Mouse (Mus musculus) CH12.LX (cell line): ENCODE data around the gene Trpc2. TPM values are rescaled to one million over a fixed set of nuclear protein-coding genes. Genes with fewer than 3 reads are reported as not detected.

Source experiments
- DNase-seq: peaks from one replicate; pipeline ENCODE4 v3.0.0-alpha.2; 2013; ENCODE audit errors: extremely low read depth
- H3K27ac ChIP-seq: 2 replicates; pipeline ENCODE4 v1.5.1; 2012; ENCODE audit warnings: low read depth, mild to moderate bottlenecking, control low read depth, moderate library complexity; ENCODE audit not compliant: insufficient read depth
- H3K27me3 ChIP-seq: replicated peaks from 2 replicates; pipeline ENCODE3; 2012; ENCODE audit warnings: inconsistent platforms
- H3K36me3 ChIP-seq, 2 experiments: replicated peaks in 1 of 2; 2 replicates each; pipeline versions ENCODE3 to v1.6.1; 2012; ENCODE audit warnings: inconsistent platforms in 1 of 2, low read length in 1 of 2, mild to moderate bottlenecking in 1 of 2, mixed read lengths in 1 of 2, moderate library complexity in 1 of 2; ENCODE audit not compliant: control insufficient read depth in 1 of 2, insufficient read depth in 1 of 2
- H3K4me1 ChIP-seq, 2 experiments: 2 replicates each; pipeline ENCODE4 v1.6.1; 2012; ENCODE audit warnings: inconsistent platforms in 1 of 2, moderate library complexity in 1 of 2; ENCODE audit not compliant: insufficient read depth in 2 of 2, control insufficient read depth in 1 of 2
- H3K4me2 ChIP-seq: 2 replicates; pipeline ENCODE4 v1.6.1; 2012; ENCODE audit warnings: low read depth, mild to moderate bottlenecking, control low read depth; ENCODE audit not compliant: poor library complexity, insufficient read depth, severe bottlenecking
- H3K4me3 ChIP-seq, 3 experiments: fragments of 150-350 bp in 1 of 3; sonication (generic) in 1 of 3; replicated peaks in 1 of 3; 2 replicates each; pipeline versions ENCODE3 to v1.5.1; 2011 to 2012; ENCODE audit warnings: low read depth in 2 of 3, low read length in 2 of 3, mild to moderate bottlenecking in 2 of 3, moderate library complexity in 2 of 3, control low read depth in 1 of 3, improper control_type of control experiment in 1 of 3, inconsistent platforms in 1 of 3, mixed read lengths in 1 of 3; ENCODE audit not compliant: poor library complexity in 1 of 3
- H3K79me2 ChIP-seq: replicated peaks from 2 replicates; pipeline ENCODE4 v1.6.1; 2012; ENCODE audit warnings: mild to moderate bottlenecking, moderate library complexity; ENCODE audit not compliant: control insufficient read depth, poor library complexity, insufficient read depth, severe bottlenecking; ENCODE audit errors: extremely low read depth
- H3K9ac ChIP-seq: 2 replicates; pipeline ENCODE4 v1.6.1; 2012; ENCODE audit warnings: low read depth, mild to moderate bottlenecking, control low read depth, moderate library complexity; ENCODE audit not compliant: insufficient read depth
- H3K9me3 ChIP-seq: replicated peaks from 2 replicates; pipeline ENCODE3; 2012; ENCODE audit warnings: low read length, inconsistent platforms, mixed read lengths
- CHD1 ChIP-seq: IDR thresholded peaks from 2 replicates; pipeline ENCODE4 v1.6.1; 2012; ENCODE audit warnings: low read depth, low read length, improper control_type of control experiment, inconsistent platforms
- ELF1 ChIP-seq: IDR thresholded peaks from 2 replicates; pipeline ENCODE4 v1.6.1; 2014; ENCODE audit warnings: low read depth, mild to moderate bottlenecking, inconsistent platforms, low read length, improper control_type of control experiment
- EP300 ChIP-seq: IDR thresholded peaks from 2 replicates; pipeline ENCODE4 v1.6.1; 2011; ENCODE audit warnings: low read length, improper control_type of control experiment
- GABPA ChIP-seq: IDR thresholded peaks from 2 replicates; pipeline ENCODE4 v1.6.1; 2012; ENCODE audit warnings: low read depth, low read length, improper control_type of control experiment, inconsistent platforms; ENCODE audit not compliant: insufficient replicate concordance
- IRF4 ChIP-seq: IDR thresholded peaks from 2 replicates; pipeline ENCODE4 v1.6.1; 2014; ENCODE audit warnings: low read depth, mild to moderate bottlenecking, inconsistent platforms, low read length, improper control_type of control experiment
- JUN ChIP-seq: IDR thresholded peaks from 2 replicates; pipeline ENCODE4 v1.6.1; 2011; ENCODE audit warnings: low read depth, mild to moderate bottlenecking, low read length, improper control_type of control experiment, moderate library complexity; ENCODE audit not compliant: insufficient read depth
- MAX ChIP-seq: IDR thresholded peaks from 2 replicates; pipeline ENCODE4 v1.6.1; 2011; ENCODE audit warnings: low read length, improper control_type of control experiment
- MAZ ChIP-seq: IDR thresholded peaks from 2 replicates; pipeline ENCODE4 v1.6.1; 2012; ENCODE audit warnings: low read depth, mild to moderate bottlenecking, inconsistent platforms, low read length, improper control_type of control experiment, moderate library complexity
- MEF2A ChIP-seq: IDR thresholded peaks from 2 replicates; pipeline ENCODE4 v1.6.1; 2014; ENCODE audit warnings: low read depth, mild to moderate bottlenecking, inconsistent platforms, low read length, improper control_type of control experiment, borderline replicate concordance
- MXI1 ChIP-seq: IDR thresholded peaks from 2 replicates; pipeline ENCODE4 v1.6.1; 2011; ENCODE audit warnings: mild to moderate bottlenecking, low read depth, low read length, improper control_type of control experiment
- MYC ChIP-seq: IDR thresholded peaks from 2 replicates; pipeline ENCODE4 v1.6.1; 2011; ENCODE audit warnings: low read depth, mild to moderate bottlenecking, improper control_type of control experiment, low read length
- NELFE ChIP-seq: IDR thresholded peaks from 2 replicates; pipeline ENCODE4 v1.6.1; 2011; ENCODE audit warnings: low read depth, low read length, improper control_type of control experiment
- NRF1 ChIP-seq: IDR thresholded peaks from 2 replicates; pipeline ENCODE4 v1.6.1; 2014; ENCODE audit warnings: low read depth, mild to moderate bottlenecking, inconsistent platforms, low read length, improper control_type of control experiment, moderate library complexity
- POLR2AphosphoS2 ChIP-seq: IDR thresholded peaks from 2 replicates; pipeline ENCODE4 v1.6.1; 2011; ENCODE audit warnings: low read depth, low read length, improper control_type of control experiment
- RCOR1 ChIP-seq: conservative IDR thresholded peaks from 2 replicates; pipeline ENCODE4 v1.6.1; 2012; ENCODE audit warnings: low read depth, mild to moderate bottlenecking, inconsistent platforms, low read length, improper control_type of control experiment
- TBP ChIP-seq: conservative IDR thresholded peaks from 2 replicates; pipeline ENCODE4 v1.6.1; 2011; ENCODE audit warnings: low read depth, low read length, improper control_type of control experiment
- TCF12 ChIP-seq: IDR thresholded peaks from 2 replicates; pipeline ENCODE4 v1.6.1; 2014; ENCODE audit warnings: low read depth, mild to moderate bottlenecking, inconsistent platforms, low read length, improper control_type of control experiment
- UBTF ChIP-seq: IDR thresholded peaks from 2 replicates; pipeline ENCODE4 v1.6.1; 2012; ENCODE audit warnings: low read depth, mild to moderate bottlenecking, inconsistent platforms, low read length, improper control_type of control experiment, moderate library complexity
- ZC3H11A ChIP-seq: IDR thresholded peaks from 2 replicates; pipeline ENCODE4 v1.6.1; 2012; ENCODE audit warnings: low read depth, mild to moderate bottlenecking, inconsistent platforms, low read length, improper control_type of control experiment
- ZKSCAN1 ChIP-seq: IDR thresholded peaks from 2 replicates; pipeline ENCODE4 v1.6.1; 2012; ENCODE audit warnings: low read depth, inconsistent platforms, low read length, improper control_type of control experiment, borderline replicate concordance
- ZMIZ1 ChIP-seq: IDR thresholded peaks from 2 replicates; pipeline ENCODE4 v1.6.1; 2012; ENCODE audit warnings: low read depth, mild to moderate bottlenecking, inconsistent platforms, low read length, improper control_type of control experiment
- ZNF384 ChIP-seq: IDR thresholded peaks from 2 replicates; pipeline ENCODE4 v1.6.1; 2012; ENCODE audit warnings: low read depth, low read length, improper control_type of control experiment, inconsistent platforms
- dilution Hi-C: fragments of 300-500 bp; cut with MboI; formaldehyde crosslinking; loops from 2 replicates; pipeline ENCODE4 v1.14.3; 2020; ENCODE audit warnings: low sequenced_read_pairs; ENCODE audit not compliant: extremely low pct_unique_long_range_greater_than_20kb, extremely low pct_ligation_motif_present
- in situ Hi-C: fragments of 300-500 bp; cut with MboI; formaldehyde crosslinking; loops from 3 replicates; pipeline ENCODE4 v1.14.3; 2019; ENCODE audit warnings: low sequenced_read_pairs, low pct_ligation_motif_present, low pct_unique_long_range_greater_than_20kb, mixed read lengths
- polyA plus RNA-seq: library from polyadenylated mRNA; unstranded; fragments of >175 nt; gene quantifications from 2 replicates; pipeline ENCODE4 v1.2.1, GENCODE M21; 2012; ENCODE audit warnings: low read depth; ENCODE audit not compliant: insufficient read length
- total RNA-seq, 2 experiments: library from RNA; depleted of rRNA; stranded (reverse); fragments of 300-350 nt in 1 of 2; fragments of >200 nt in 1 of 2; gene quantifications; 2 replicates each; pipeline ENCODE4 v1.2.3; 2012 to 2014

Trpc2 gene
- total and polyA plus RNA-seq, 3 experiments = 0.17 to 0.24 TPM; not detected in 1

- no peaks in the 10 kb centered on the region for H3K27me3 ChIP-seq
- no peak overlapping the region for H3K27ac ChIP-seq
- H3K9me3 ChIP-seq = no peaks in the 10 kb centered on the region
- TF ChIP-seq JUN = no peak
- no peak for TF ChIP-seq UBTF
- TF ChIP-seq MEF2A = no peak
- no peak for TF ChIP-seq ZC3H11A
- TF ChIP-seq MAZ = no peak
- TF ChIP-seq ZKSCAN1 = no peak
- no peak for TF ChIP-seq EP300
- no peak for TF ChIP-seq NELFE
- peaks cover 0 to 3% of the 10 kb centered on the region in 2 experiments for H3K36me3 ChIP-seq
- no peak overlapping the region for H3K9ac ChIP-seq
- DNase-seq = no peak
- in situ Hi-C loops (no loop called here), dilution Hi-C loops (no loop called here)
- peaks cover 2 to 21% of the 10 kb centered on the region in 2 experiments; a peak in 3 of 4 replicates for H3K4me1 ChIP-seq
- H3K4me2 ChIP-seq = no peak overlapping the region
- no peaks in the 10 kb centered on the region for H3K79me2 ChIP-seq
- no peak overlapping the region for H3K4me3 ChIP-seq
Observed at GRCm38 (mm10) chr7:102113151-102113729, 30.3 kb downstream of the Trpc2 start.

GRCm38 (mm10) chr7:102116579-102117331 lies 33.8 kb downstream of the Trpc2 start, which contains the start of gene Chrna10:
Gene Chrna10, minus strand, starts transcription at chr7:102116828.
- no peaks in the 10 kb centered on the region for H3K9me3 ChIP-seq
- H3K4me2 ChIP-seq = no peak within 1 kb of the TSS
- peaks cover 2 to 21% of the 10 kb centered on the region in 2 experiments; a peak in 3 of 4 replicates for H3K4me1 ChIP-seq
- no peak within 1 kb of the TSS for H3K9ac ChIP-seq
- DNase-seq = peak; percentile 9
- H3K4me3 ChIP-seq = no peak within 1 kb of the TSS
- H3K27me3 ChIP-seq = no peaks in the 10 kb centered on the region
- in situ Hi-C loops (no loop called here), dilution Hi-C loops (no loop called here)
- no peak within 1 kb of the TSS for H3K27ac ChIP-seq
- H3K79me2 ChIP-seq = no peaks in the 10 kb centered on the region
- H3K36me3 ChIP-seq = peaks cover 25 to 36% of the 10 kb centered on the region in 2 experiments
- no peak for TF ChIP-seq POLR2AphosphoS2
- no peak for TF ChIP-seq ZC3H11A
- no peak for TF ChIP-seq ZNF384
- no peak for TF ChIP-seq MAX
- TF ChIP-seq IRF4 = no peak
- no peak for TF ChIP-seq ZMIZ1
- no peak for TF ChIP-seq GABPA
- no peak for TF ChIP-seq NRF1
- TF ChIP-seq TBP = no peak
- no peak for TF ChIP-seq MAZ
- TF ChIP-seq MYC = no peak
- TF ChIP-seq TCF12 = no peak
- TF ChIP-seq RCOR1 = no peak
- no peak for TF ChIP-seq MXI1
- TF ChIP-seq EP300 = no peak
- TF ChIP-seq ELF1 = no peak
- TF ChIP-seq CHD1 = no peak
